Mouse (Mus musculus) spleen, adult 12 weeks (tissue): ENCODE data around the gene Cyren.

Experiments
- DNase-seq: peaks from one replicate; pipeline ENCODE4 v3.0.0; 2022; ENCODE audit warnings: low spot score

The Cyren gene

DNA sequence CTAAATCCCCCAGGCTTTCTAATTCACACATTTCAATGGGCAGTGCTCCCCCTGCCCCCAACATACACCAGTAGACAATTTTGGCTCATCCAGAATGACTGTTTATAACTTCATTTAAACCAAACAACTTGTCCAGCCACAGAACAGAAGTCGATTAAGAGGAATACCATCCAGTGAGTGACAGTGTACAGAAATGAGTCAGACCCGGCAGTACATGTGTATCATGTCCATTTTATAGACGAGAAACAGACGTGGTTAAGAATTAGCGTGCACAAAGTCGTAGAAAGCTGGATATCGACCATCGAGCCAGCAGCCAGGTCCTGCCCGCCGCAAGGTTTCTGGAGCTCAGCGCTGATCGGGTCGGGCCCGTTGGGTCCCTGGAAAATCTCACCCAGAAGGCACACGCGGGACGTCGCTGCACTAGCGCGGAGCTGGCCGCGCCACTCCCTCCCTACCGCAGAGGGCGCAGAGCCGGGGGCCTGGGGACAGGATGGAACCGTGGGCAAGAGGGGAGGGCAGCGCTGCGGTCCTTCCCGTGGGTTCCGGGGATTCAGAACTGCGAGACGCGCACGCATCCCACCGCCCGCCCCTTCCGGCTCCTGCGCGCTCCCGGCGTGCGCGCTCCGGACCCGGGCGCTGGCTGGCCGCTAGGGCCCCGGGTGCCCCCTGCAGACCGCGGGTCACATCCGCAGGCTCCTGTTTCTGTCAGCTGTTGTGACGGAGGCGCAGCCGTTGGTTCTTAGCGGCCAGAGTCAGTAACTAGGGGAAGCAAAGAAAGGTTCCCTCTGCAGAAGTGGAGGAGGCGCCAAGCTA, at the start of gene Cyren:
Gene Cyren, minus strand, starts transcription at position 552 of the 813 bp plus-strand sequence.
- peak; percentile 85 for DNase-seq

DNA sequence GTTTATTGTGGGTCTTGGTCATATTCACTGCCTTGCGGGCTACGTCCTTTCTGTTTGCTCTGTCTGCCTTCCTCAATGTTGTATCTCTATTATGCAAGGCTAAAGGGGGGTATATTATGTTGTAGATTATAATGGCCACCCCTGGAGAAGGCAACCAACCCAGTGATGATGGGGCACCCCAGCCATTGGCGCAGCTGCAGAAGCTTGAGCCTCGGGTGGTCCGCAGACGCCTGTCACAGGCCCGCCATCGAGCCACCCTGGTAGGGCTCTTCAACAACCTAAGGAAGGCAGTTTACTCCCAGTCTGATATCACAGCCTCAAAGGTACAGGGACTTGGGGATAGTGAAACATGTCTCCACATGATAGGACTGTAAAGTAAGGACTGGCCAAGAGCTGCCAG, 49.7 kb upstream of the Cyren start:
- DNase-seq: no peak

- peak; percentile 51 for DNase-seq
Observed at GRCm38 (mm10) chr6:34927156-34927555, 49.3 kb upstream of the Cyren start.

DNA sequence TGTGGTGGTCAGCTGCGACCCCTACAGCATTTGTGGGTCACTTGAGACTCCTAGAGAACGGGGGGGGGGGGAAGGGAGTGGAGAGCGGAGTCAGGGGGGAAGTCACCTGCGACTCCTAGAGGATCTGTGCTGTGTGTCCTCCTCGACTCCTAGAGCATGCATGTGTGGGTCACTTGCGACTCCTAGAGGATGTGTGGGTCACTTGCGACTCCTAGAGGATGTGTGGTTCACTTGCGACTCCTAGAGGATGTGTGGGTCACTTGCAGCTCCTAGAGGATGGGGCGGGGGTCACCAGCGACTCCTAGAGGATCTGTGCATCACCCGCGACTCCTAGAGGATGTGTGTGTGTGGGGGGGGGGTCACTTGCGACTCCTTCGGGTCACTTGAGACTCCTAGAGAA, 44.1 kb upstream of the Cyren start:
- no peak for DNase-seq

- no peak for DNase-seq
Observed at GRCm38 (mm10) chr6:34920631-34921030, 42.8 kb upstream of the Cyren start.

- DNase-seq: no peak
Observed at GRCm38 (mm10) chr6:34919956-34920355, 42.1 kb upstream of the Cyren start, which contains the start of gene Stra8. TSS of gene Stra8 (plus strand) at chr6:34920163.

GRCm38 (mm10) chr6:34919146-34919545, 41.3 kb upstream of the Cyren start:
- no peak for DNase-seq

- no peak for DNase-seq
Observed at GRCm38 (mm10) chr6:34914462-34914861, 36.6 kb upstream of the Cyren start.

- DNase-seq: no peak
Observed at GRCm38 (mm10) chr6:34913341-34914040, 35.6 kb upstream of the Cyren start.

- peak; percentile 94 for DNase-seq
Observed at GRCm38 (mm10) chr6:34910371-34911219, 32.7 kb upstream of the Cyren start, which contains the start of gene Wdr91. TSS of gene Wdr91 (minus strand) at chr6:34910876.

DNA sequence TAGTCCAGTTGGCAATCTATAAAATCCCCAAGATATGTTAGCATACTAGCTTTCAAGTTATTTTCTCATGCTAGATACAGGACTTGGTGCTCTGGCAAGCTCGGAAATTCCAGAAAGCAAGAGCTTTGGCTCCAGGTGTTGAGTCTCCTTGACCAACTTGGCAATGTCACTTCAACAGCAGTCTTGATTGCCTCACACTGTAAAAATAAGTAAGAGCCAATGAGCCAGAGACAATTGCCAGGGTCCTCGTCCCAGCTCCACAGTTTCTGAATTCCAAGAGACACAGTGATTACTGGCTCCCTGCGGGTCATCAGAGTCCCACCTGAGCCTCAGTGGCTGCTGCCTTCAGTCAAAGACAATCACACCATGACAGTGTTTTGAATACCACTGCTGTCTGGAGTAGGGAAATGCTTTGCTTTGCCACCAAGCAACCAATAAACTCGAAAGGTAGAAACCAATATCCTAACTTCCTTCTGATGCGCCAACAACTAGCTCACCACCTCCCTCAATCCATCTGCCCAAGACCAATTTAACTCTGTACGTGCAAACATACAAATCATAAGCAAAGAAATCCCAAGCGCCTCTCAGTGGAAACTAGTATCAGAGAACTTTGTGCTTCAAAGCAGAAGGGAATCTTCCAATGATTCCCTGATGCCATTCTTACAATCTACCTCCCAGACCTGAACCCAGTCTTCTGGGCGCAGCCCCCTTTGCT, 31.9 kb upstream of the Cyren start:
- no peak for DNase-seq

DNA sequence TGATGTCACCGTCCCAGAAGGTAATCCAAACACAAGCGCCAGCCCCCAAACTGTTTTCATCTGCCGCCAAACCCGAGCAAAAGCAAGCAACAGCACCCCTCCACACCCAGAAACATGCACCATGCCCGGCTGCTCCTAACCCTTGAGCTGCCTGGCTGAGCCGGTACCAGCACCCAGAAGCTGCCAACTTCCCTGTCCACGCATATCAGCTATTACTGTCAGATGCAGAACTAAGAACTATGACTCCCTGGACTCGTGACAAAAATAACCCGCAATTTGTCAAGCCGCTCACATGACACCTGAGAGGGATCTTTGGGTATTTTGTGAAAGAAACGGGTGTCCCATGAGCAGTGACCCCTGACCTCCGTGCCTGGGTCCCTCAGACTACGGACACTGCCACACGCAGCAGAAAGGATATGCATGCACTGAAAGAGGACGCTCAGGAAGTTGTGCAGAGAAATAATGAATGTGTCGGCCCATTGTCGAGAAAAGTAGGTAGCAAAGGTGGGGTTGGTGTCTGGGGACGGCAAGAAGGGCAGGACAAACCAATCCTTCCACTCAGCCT, 29.9 kb upstream of the Cyren start:
- DNase-seq: no peak

DNA sequence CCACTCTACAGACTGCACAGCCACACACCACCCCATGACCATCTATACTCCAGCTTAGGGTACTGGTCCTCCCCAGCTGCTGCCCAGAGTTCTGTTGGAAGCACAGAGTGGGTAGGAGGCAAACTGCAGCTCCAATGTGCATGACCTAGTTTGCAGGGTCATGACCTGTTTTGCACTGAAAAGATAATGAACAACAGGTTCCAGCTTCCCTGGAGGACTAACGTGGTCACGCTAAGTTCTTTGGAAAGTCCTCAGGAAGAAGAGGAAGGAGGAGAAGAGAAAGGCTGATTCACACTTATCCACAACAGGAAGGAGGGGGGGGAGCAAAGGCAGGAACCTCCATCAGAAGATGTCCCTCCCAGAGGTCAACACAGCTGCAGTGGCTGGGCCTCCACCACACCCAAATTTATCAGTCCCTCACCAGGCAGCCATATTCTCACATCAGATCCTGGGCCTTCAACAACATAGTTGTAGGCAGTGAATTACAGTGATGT, 29.3 kb upstream of the Cyren start:
- DNase-seq: peak; percentile 49

DNA sequence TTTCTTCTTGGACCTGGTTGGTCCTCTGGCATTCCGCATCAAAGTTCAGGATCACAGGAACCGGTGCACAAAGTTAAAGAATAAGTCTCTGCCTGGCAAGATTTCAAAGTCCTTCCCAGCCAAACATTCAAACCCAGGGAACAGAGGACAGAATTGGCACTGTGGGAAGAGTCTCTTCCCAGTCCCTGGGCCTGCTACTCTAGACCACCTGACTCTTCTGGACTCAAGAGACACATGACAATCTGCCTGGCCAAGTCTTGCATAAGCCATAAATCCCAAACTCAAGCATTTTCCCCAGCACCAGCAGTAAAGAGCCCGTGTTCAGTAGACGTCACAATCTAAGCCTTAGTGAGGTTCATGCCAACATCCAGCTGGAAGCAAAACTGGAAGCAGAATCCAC, 28.8 kb upstream of the Cyren start:
- DNase-seq: no peak

- no peak for DNase-seq
Observed at GRCm38 (mm10) chr6:34906125-34906524, 28.3 kb upstream of the Cyren start.

DNA sequence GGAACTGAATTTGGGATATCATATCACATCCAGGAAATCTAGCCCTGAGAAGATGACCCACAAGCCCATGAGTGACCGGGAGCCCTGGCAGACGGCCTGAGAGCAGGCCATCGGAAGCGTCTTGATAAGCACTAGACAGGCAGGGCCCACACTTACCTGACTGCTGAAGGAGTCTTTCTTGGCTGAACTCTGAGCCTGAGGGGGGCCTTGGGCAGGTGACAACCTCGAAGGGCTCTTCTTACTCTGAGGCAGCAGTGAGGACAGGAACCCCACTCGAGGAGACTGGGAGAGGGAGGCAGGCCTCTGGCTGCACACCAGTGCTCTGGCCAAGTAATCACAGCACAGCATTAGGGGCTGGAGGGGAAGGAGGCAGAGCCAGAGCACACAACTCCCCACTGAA, 26.5 kb upstream of the Cyren start:
- DNase-seq: no peak

GRCm38 (mm10) chr6:34903851-34904250, 26.0 kb upstream of the Cyren start:
- no peak for DNase-seq

DNA sequence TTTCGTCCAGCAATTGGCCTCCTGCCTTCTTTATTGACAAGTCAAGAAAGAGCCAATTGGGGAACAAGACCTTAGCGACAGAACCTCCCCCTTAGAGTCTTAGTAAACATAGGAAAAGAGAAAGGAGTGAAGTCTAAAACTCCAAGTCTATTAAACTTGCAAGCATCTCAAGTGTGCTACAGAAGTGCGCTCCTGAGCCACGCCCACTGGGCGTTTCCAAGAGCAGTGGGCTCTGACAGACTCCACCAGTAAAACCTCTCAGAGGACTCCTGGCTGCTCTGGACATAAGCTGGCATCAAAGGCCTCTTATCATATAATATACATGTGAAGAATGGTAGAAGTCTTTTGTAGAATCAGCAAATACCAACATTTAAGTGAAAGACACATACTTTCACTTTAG, 25.6 kb upstream of the Cyren start:
- no peak for DNase-seq

GRCm38 (mm10) chr6:34902578-34902977, 24.7 kb upstream of the Cyren start:
- no peak for DNase-seq

DNA sequence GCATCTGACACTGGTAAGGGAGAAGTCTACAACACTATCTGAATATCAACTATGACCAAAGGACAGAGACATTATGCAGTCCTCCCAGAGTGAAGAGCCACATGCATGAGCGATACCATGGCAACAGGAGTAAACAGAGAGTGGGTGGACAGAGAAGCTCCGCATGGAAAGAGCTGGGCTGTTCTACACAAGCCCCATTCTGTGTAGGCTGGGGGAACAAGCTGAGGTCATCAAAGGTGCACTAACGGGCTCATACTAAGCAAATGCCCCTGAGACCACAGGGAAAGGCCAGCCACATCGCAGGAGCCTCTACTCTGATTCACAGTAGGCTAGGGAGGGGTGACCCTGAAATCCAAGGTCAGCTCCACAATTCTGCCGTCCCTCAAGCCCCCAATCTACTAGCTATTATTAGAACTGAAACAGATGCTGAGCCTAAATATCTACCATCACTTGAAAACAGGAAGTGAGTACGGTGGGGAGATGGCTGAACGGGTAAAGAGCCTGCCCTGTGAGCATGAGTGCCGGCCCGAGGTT, 24.1 kb upstream of the Cyren start:
- no peak for DNase-seq

- DNase-seq: no peak
Observed at GRCm38 (mm10) chr6:34900990-34901389, 23.1 kb upstream of the Cyren start.
